ENCODE assay signal across 8 mouse cellular contexts in genomic region chr12:113148381-113149035, GRCm38 (mm10). TPM values are rescaled to one million over a fixed set of nuclear protein-coding genes. Genes with fewer than 3 reads are reported as not detected.
A peak's percentile ranks its signal among the peaks of the same experiment; 100 is the strongest.
DNase-seq lines count a peak whose midpoint lies in the region; ATAC-seq and TF ChIP-seq lines count a peak whose summit lies in the region.
"Had no signal": no experiment of that assay in that cellular context is flagged by ENCODE, and none has a peak within 500 bp of the region (broad histone marks: within the 10 kb centered on the region; RNA-seq: fewer than 3 reads in every experiment).

No protein-coding gene starts in this region.

- TF ChIP-seq POLR2A in heart, adult 2 months (IDR thresholded peaks at IDR 0.05; ENCODE audit: insufficient read depth, low read depth, low read length), result no peak

- no peak overlapping the region for H3K4me3 ChIP-seq in heart, adult 2 months
- no peak overlapping the region for H3K4me3 ChIP-seq in liver, embryonic 12.5 days
- H3K4me3 ChIP-seq: megakaryocyte, embryonic 14.5 days had no signal

- H3K79me2 ChIP-seq in heart, adult 2 months (replicated peaks; ENCODE audit: control insufficient read depth, insufficient read depth, low read length), result no peaks in the 10 kb centered on the region; the same call in 1 of the 2 replicates

- H3K4me1 ChIP-seq in heart, adult 2 months (ENCODE audit: control insufficient read depth, insufficient read depth, low read length), result peaks cover 58% of the 10 kb centered on the region
- peaks cover 77% of the 10 kb centered on the region for H3K4me1 ChIP-seq in liver, embryonic 12.5 days

- peak; percentile 36; the same call in 1 of the 2 replicates for ATAC-seq in liver, embryonic 12.5 days

- no peaks in the 10 kb centered on the region for H3K27me3 ChIP-seq in heart, adult 2 months (ENCODE audit: control insufficient read depth, insufficient read depth, low read length)
- H3K27me3 ChIP-seq in liver, embryonic 12.5 days (replicated peaks), result peaks cover 81% of the 10 kb centered on the region
- no peaks in the 10 kb centered on the region for H3K27me3 ChIP-seq in splenic B cell, adult 2 months (ENCODE audit: control insufficient read depth, insufficient read depth, low read length, poor library complexity, severe bottlenecking)

- H3K36me3 ChIP-seq in heart, adult 2 months (ENCODE audit: control insufficient read depth, insufficient read depth, low read length), result peaks cover 21% of the 10 kb centered on the region
- H3K36me3 ChIP-seq in liver, embryonic 12.5 days, result no peaks in the 10 kb centered on the region; the same call in 1 of the 2 replicates
- H3K36me3 ChIP-seq in splenic B cell, adult 2 months (ENCODE audit: control insufficient read depth, insufficient read depth, low read length, poor library complexity, severe bottlenecking), result no peaks in the 10 kb centered on the region

- TF ChIP-seq CTCF in heart, adult 2 months (IDR thresholded peaks at IDR 0.05), result peak; percentile 58

- peak overlapping the region; percentile 73 for H3K27ac ChIP-seq in heart, adult 2 months
- H3K27ac ChIP-seq in liver, embryonic 12.5 days, result peak overlapping the region; percentile 20; the same call in 1 of the 2 replicates

- 0 out of 2 replicates have a peak, but pooled peaks have one; percentile 57 for TF ChIP-seq EP300 in heart, adult 2 months (IDR thresholded peaks at IDR 0.05; ENCODE audit: insufficient read depth, low read depth, low read length)

- intact Hi-C loops in heart, adult 2 months (cut with DNase I), result no loop called here

- H3K9me3 ChIP-seq in liver, embryonic 12.5 days (replicated peaks), result no peaks in the 10 kb centered on the region
- H3K9me3 ChIP-seq: megakaryocyte, embryonic 14.5 days had no signal

- 62% methylated on average over 16 of the region's 16 CpGs for WGBS in heart, adult 2 months
- 26% methylated on average over 16 of the region's 16 CpGs for WGBS in liver, embryonic 12.5 days (ENCODE audit: insufficient replicate concordance)

- peak; percentile 65 for DNase-seq in urinary bladder, postnatal 25 days (ENCODE audit: low spot score)
- DNase-seq in urinary bladder, adult 2 months (ENCODE audit: low spot score), result no peak
- peak; percentile 74 for DNase-seq in heart, adult 2 months
- peak; percentile 61 for DNase-seq in splenic B cell, adult 2 months (ENCODE audit: low read depth, low spot score)
- DNase-seq in right cerebral cortex, postnatal 14 days, result no peak
- no peak for DNase-seq in thymus, postnatal 25 days

- peak overlapping the region; percentile 20; the same call in 1 of the 2 replicates for H3K9ac ChIP-seq in heart, adult 2 months (ENCODE audit: low read depth, low read length)
- no peak overlapping the region; the same call in 1 of the 2 replicates for H3K9ac ChIP-seq in liver, embryonic 12.5 days

- H3K4me2 ChIP-seq in liver, embryonic 12.5 days, result peak overlapping the region; percentile 35

RNA-seq across cellular contexts. Expression of gene Crip1, which starts 2.4 kb away (rescaled TPM):
- polyA plus RNA-seq in urinary bladder, adult 2 months (2012; rRNA removed), result 805 and 1,244 TPM in 2 replicates
- total RNA-seq in heart, adult 2 months (2021), result 100 to 1,000 TPM; 194 to 200 TPM
- polyA plus RNA-seq in heart, adult 2 months (2012; rRNA removed), result 429 and 531 TPM in 2 replicates
- polyA plus RNA-seq in liver, embryonic 12.5 days (2016; fragmentation: Nextera tagmentation; extraction: Ambion mirVana), result 96.9 and 99.8 TPM in 2 replicates

RNA-seq across cellular contexts. Expression of gene Tedc1, which starts 7.7 kb away (rescaled TPM):
- polyA plus RNA-seq in urinary bladder, adult 2 months (2012; rRNA removed), result 1.3 TPM in 2 replicates
- total RNA-seq in heart, adult 2 months (2021), result under 1 TPM; 0.34 to 0.52 TPM
- polyA plus RNA-seq in heart, adult 2 months (2012; rRNA removed), result 0.45 and 0.67 TPM in 2 replicates
- polyA plus RNA-seq in liver, embryonic 12.5 days (2016; fragmentation: Nextera tagmentation; extraction: Ambion mirVana), result 18.3 and 18.5 TPM in 2 replicates

RNA-seq across cellular contexts. Expression of gene Crip2, which starts 8.5 kb away (rescaled TPM):
- polyA plus RNA-seq in urinary bladder, adult 2 months (2012; rRNA removed), result 303 and 339 TPM in 2 replicates
- total RNA-seq in heart, adult 2 months (2021), result 1,000 to 10,000 TPM; 1,390 to 1,660 TPM
- 3,159 and 3,188 TPM in 2 replicates for polyA plus RNA-seq in heart, adult 2 months (2012; rRNA removed)
- polyA plus RNA-seq in liver, embryonic 12.5 days (2016; fragmentation: Nextera tagmentation; extraction: Ambion mirVana), result 52.1 and 53.5 TPM in 2 replicates

RNA-seq across cellular contexts. Expression of gene Tmem121, which starts 37.2 kb away (rescaled TPM):
- 0.69 and 0.98 TPM in 2 replicates for polyA plus RNA-seq in urinary bladder, adult 2 months (2012; rRNA removed)
- under 1 TPM in 1 of 2 experiments, not detected in 1; 0.18 TPM for total RNA-seq in heart, adult 2 months (2021)
- polyA plus RNA-seq in heart, adult 2 months (2012; rRNA removed), result 0.41 TPM in 1 of 2 replicates, not detected in the other
- 1.0 and 1.2 TPM in 2 replicates for polyA plus RNA-seq in liver, embryonic 12.5 days (2016; fragmentation: Nextera tagmentation; extraction: Ambion mirVana)

RNA-seq across cellular contexts. Expression of gene Mta1, which starts 50.4 kb away (rescaled TPM):
- polyA plus RNA-seq in urinary bladder, adult 2 months (2012; rRNA removed), result 43.1 and 55.5 TPM in 2 replicates
- total RNA-seq in heart, adult 2 months (2021), result 10 to 100 TPM; 44.8 to 54.8 TPM
- polyA plus RNA-seq in heart, adult 2 months (2012; rRNA removed), result 35.4 and 42.4 TPM in 2 replicates
- polyA plus RNA-seq in liver, embryonic 12.5 days (2016; fragmentation: Nextera tagmentation; extraction: Ambion mirVana), result 7.2 and 7.7 TPM in 2 replicates

Comparison
In these comparisons a context has a peak if more than half of its experiments do, and no peak if none do; other contexts are left out.
1. DNase-seq: peak in urinary bladder, postnatal 25 days (single experiment), heart, adult 2 months (2 of 2) and splenic B cell, adult 2 months (single experiment); none in urinary bladder, adult 2 months (single experiment), right cerebral cortex, postnatal 14 days (single experiment) and thymus, postnatal 25 days (single experiment).